Mouse (Mus musculus) 3134 (cell line): ENCODE data around the gene Sap25.

Source experiments
- DNase-seq: peaks from one replicate; pipeline ENCODE4 v3.0.0-alpha.2; 2011; ENCODE audit warnings: low spot score; ENCODE audit not compliant: insufficient read length; ENCODE audit errors: extremely low read depth

Sap25 gene

DNA sequence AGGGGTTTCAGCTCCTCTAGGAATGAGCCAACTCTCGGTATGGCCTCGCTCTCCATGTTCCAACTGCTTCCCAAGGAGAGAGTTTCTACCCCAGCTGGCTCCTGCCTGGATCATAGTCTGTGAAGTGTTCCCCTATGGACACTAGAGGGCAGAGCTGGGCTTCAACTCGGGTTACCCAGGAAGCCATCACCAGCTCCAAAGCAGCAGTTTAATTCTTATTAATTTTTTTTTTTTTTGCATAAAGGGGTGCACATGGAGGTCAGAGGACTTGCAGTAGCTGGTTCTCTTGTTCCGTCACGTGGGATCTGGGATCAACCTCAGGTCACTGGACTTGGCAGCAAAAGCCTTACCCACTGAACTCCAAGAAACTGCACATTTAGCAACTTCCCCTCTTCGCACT is 15.8 kb downstream of the Sap25 start:
- no peak for DNase-seq

DNA sequence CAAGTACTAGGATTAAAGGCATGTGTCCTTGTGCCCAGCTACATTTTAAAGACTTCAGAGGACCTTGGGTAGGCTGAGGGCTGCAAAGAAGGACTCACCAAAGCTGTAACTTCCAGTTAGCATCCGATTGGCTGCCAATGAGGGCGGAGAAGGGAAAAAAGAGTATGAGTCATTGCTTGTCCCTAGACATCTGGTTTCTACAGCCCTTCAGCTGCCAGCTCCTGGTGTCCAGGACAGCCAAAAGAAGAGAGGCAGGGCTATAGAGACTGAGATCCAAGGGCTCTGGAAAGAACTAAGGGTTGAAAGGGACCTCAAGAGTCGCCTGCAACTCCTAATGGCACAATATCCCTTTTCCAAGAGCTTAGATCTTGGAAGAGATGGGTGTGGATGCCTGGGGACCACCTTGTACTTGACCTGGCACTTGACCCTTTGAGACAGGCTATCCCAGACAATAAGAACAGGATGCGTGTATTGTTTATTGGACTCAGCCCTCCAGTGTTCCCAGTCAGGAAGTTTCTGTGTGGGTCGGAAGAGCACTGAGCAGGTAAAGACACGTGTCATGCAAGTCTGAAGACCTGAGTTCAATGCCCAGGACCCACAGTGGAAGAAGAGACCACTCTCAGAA is 19.0 kb downstream of the Sap25 start:
- peak; percentile 57 for DNase-seq

DNA sequence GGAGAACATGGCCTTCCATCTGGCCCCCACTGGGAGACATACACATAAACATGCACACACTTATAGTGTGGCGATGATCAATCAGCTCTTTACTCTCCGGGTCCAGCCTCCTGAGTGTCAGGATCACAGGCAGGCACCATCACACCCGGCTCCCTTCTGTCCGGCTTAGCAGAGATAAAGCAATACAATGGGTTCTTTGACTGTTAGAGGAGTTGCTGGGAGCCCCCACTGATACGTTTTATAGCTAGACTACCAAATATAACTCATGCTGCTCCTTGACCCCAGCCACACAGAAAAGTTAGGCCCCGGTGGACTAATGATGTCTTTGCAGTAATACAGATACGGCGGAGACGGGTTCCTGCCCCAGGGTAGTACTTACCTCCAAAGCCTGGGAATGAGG is 21.9 kb downstream of the Sap25 start:
- no peak for DNase-seq

- DNase-seq = no peak
Observed at GRCm38 (mm10) chr5:137668971-137669370, 27.8 kb downstream of the Sap25 start.

DNA sequence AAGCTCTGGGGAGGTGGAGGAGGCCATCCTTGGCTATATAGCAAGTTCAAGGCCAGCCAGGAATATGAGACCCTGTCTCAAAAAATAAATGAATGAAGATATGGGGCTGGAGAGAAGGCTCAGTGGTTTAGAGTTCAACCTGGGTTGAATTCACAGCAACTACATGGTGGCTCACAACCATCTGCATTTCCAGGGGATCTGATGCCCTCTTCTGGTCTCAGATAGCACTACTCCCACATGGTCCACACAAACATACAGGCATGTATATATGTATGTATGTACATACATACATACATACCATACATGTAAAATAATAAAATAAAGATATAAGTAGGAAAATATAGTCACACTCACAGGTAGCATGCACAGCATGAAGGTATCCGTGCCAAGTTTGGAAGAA is 29.1 kb downstream of the Sap25 start:
- no peak for DNase-seq

- peak; percentile 80 for DNase-seq
Observed at GRCm38 (mm10) chr5:137671443-137672240, 30.5 kb downstream of the Sap25 start.

GRCm38 (mm10) chr5:137672361-137672760 is 31.2 kb downstream of the Sap25 start:
- DNase-seq = no peak

- no peak for DNase-seq
Observed at GRCm38 (mm10) chr5:137673015-137673414, 31.9 kb downstream of the Sap25 start.

DNA sequence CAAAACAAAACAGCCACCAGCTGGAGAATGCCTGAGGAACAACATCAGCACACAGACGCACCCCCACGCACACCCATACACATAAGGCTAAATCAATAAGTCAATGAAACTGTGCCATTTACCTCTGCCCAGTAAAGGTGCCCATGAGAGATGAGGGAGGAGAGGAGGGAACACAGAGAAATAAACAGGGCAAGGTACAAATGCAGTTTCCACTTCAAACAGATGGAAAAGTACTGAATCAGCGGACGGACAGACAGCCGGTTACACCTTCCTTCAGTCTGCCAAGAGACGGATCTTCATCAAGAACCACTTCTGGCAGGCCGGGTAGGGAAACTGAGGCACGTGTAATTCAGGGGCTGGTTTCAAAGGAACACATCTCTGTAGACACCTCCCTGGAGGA is 33.7 kb downstream of the Sap25 start:
- no peak for DNase-seq

GRCm38 (mm10) chr5:137677859-137678258 is 36.7 kb downstream of the Sap25 start:
- no peak for DNase-seq

DNA sequence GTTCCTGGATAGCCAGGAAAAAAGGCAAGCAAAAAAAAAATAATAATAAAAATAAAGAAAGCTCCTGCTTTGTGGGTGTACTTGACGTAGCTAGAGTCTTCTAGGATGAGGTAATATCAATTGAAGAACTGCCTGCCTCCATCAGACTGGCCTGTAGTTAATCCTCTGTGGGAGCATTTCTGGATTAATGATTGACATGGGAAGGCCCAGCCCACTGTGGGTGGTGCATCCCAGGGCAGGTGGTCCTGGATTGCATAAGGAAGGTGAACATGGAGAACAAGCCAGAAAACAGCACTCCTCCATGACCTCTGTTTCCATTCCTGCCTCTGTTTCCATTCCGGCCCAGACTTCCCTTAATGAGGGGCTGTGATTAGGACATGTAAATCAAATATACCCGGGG is 37.6 kb downstream of the Sap25 start:
- DNase-seq = no peak

GRCm38 (mm10) chr5:137679726-137680125 is 38.6 kb downstream of the Sap25 start:
- no peak for DNase-seq

GRCm38 (mm10) chr5:137682526-137682925 is 41.4 kb downstream of the Sap25 start:
- no peak for DNase-seq

DNA sequence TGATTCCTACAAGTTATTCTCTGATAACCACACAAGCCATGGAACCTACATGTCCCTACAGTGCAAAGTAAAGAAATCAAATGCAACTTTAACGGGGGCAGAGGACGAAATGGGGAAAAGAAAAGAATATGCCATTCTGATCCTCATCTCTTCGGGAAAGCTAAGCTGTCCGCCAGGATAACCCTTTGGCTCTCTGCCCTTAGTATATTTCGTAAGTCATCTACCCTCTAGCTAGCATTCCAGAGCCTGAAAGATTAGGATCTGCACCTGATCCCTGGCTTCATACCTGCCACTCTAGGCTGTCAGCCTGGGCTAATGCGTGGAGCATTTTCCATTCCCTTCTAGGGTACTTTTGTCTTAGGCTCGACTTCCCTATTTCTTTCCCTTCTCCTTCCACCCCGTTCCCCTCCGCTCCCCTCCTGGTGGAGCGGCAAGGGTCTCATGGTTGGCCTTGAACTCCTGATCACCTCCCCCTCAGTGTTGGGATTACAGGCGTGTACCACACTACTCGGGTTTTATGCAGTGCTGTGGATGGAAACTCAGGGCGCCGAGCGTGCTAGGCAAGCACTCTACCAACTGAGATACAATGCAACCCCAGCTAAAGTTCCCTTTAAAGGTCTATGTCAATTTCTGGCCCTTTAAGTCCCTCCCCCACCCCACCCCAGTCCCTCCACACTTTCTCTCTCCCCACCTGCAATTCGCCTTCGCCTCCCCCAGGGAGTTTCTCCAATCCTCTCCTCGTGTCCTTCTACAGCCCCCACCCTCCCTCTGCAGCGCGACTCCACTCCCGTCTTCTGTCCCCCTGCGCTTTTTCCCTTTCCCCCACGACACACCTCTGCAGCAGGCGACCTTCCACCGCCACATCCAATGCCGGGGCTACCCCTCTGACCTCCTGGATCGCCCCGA is 42.5 kb downstream of the Sap25 start:
- DNase-seq = no peak

DNA sequence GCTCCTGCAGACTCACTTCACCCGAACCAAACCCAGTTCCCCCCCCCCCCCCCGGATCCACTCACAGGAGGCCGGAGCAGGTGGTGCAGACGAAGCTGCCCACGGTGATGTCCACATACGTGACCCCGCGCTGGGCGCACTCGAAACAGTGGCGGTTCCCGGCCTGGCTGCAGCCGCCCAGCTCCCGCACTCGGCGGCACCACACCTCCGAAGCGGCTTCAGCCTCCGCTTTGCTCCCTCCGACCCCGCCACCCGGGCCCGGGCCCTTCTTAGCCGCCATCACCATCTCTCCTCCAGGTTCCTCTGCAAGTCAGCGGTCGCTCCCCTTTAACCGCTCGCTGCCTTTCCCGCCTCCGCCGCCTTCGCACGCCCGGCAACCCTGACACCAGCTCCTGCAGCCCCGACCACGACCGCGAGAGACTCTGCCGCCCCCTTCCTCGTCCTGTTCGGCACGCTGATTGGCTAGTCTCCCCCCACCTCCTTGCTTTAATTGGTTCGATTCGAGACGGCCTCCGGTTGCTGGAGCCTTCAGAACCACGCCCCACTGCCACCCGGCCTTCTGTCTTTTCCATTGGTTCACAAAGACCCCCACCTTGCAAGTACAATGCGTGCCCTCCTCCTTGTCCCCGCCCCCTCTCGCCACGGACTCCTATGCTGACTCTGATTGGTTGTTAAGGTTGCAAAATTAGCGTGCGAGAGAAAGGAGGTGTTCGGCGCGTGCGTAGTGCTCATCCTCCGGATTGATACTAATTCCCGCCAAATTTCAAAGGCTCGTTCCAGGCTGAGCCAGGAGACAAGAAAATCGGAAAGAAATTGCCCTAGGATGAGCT is 43.4 kb downstream of the Sap25 start, which contains the start of gene Agfg2:
Gene Agfg2 (minus strand): TSS at position 433 of the 830 bp plus-strand sequence.
- DNase-seq = peak; percentile 97

DNA sequence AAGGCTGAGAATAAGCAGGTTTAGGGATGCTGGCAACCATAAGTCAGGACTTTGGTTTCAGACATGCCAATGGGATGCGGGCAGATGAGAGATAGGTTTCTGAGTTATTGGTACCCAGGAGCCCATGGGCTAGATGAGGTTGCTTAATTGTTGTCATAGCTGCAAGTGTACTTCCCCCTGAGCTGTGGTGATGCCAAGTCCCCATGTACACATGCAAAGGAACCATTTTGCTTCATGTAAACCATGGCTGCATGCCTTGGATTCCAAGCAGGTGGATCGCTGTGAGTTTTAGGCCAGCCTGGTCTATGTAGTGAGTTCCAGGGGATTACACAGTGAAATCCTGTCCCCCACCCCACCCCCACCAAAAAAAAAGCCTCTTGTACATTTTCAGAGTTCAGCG is 44.5 kb downstream of the Sap25 start:
- no peak for DNase-seq

GRCm38 (mm10) chr5:137686127-137686790 is 45.1 kb downstream of the Sap25 start:
- DNase-seq = no peak

DNA sequence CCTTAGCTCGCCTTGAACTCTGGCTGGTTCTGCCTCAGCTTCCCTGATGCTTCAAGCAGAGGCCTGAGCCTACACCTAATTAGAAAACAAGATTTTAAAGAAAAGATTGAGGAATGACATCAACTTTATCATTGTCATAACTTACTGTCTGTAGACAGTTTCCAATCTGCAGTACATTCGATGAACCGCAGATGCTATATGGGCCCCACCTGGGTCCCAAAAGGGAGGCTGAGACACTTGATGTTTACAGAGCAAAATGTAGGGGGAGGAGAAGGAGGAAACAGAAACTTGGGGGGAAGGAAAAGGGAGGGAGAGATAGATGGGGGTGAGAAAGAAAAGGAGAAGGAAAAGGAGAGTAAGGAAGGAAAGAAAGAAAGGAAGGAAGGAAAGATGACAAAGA is 48.8 kb downstream of the Sap25 start:
- no peak for DNase-seq

- no peak for DNase-seq
Observed at GRCm38 (mm10) chr5:137690531-137690930, 49.4 kb downstream of the Sap25 start.

DNA sequence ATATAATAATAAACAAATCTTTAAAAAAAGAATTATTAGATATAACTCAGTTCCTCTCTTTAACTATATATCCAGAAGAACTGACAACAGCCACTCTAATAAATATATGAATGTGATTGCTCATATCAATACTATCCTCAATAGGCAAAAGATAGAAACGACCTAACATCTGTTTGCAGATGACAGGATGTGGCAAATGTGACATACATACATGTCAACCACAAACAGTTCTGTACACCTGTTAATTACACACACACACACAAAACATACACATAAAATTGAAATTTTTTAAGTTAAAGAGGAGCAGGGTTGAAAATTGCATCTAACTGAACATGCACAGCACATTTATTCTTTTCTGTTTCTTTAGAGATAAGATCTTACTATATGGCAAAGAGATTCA is 50.7 kb downstream of the Sap25 start:
- DNase-seq = no peak
